Mouse (Mus musculus) left cerebral cortex, adult 9 months (tissue): ENCODE measurements around the gene Shank3.

Source experiments
- DNase-seq, 2 experiments: peaks; one replicate each; pipeline ENCODE4 v3.0.0; 2022; ENCODE audit warnings: low spot score in 2 of 2

The Shank3 gene

GRCm38 (mm10) chr15:89498961-89499688 lies at the start of gene Shank3:
Shank3 (plus strand) TSS chr15:89499623.
- DNase-seq = no peak

GRCm38 (mm10) chr15:89452906-89453864 lies 46.2 kb upstream of the Shank3 start:
- no peak for DNase-seq

GRCm38 (mm10) chr15:89453865-89454478 lies 45.5 kb upstream of the Shank3 start, which contains the start of gene Mapk8ip2:
Mapk8ip2 (plus strand) TSS chr15:89453913.
- DNase-seq = no peak

GRCm38 (mm10) chr15:89454857-89455256 lies 44.6 kb upstream of the Shank3 start:
- no peak for DNase-seq

- DNase-seq = no peak
Measured at GRCm38 (mm10) chr15:89455642-89456041, 43.8 kb upstream of the Shank3 start.

GRCm38 (mm10) chr15:89458942-89459341 lies 40.5 kb upstream of the Shank3 start:
- DNase-seq = no peak

- DNase-seq = no peak
Measured at GRCm38 (mm10) chr15:89459821-89460220, 39.6 kb upstream of the Shank3 start.

GRCm38 (mm10) chr15:89460298-89460697 lies 39.1 kb upstream of the Shank3 start:
- DNase-seq = no peak

- no peak for DNase-seq
Measured at GRCm38 (mm10) chr15:89461321-89461720, 38.1 kb upstream of the Shank3 start.

- no peak for DNase-seq
Measured at GRCm38 (mm10) chr15:89462176-89462575, 37.2 kb upstream of the Shank3 start.

GRCm38 (mm10) chr15:89463334-89464235 lies 35.8 kb upstream of the Shank3 start:
- no peak for DNase-seq

GRCm38 (mm10) chr15:89465052-89465451 lies 34.4 kb upstream of the Shank3 start:
- DNase-seq = no peak

GRCm38 (mm10) chr15:89468577-89468976 lies 30.8 kb upstream of the Shank3 start:
- no peak for DNase-seq

- no peak for DNase-seq
Measured at GRCm38 (mm10) chr15:89471476-89471875, 27.9 kb upstream of the Shank3 start.

- DNase-seq = no peak
Measured at GRCm38 (mm10) chr15:89473370-89473769, 26.1 kb upstream of the Shank3 start.

- no peak for DNase-seq
Measured at GRCm38 (mm10) chr15:89473921-89474320, 25.5 kb upstream of the Shank3 start.

- no peak for DNase-seq
Measured at GRCm38 (mm10) chr15:89474596-89475292, 24.7 kb upstream of the Shank3 start.

- no peak for DNase-seq
Measured at GRCm38 (mm10) chr15:89475293-89475600, 24.2 kb upstream of the Shank3 start.

- peak; percentile 78 to 93 for DNase-seq
Measured at GRCm38 (mm10) chr15:89475611-89476474, 23.6 kb upstream of the Shank3 start.

- no peak for DNase-seq
Measured at GRCm38 (mm10) chr15:89476475-89476815, 23.0 kb upstream of the Shank3 start.
